Mouse (Mus musculus) right cerebral cortex, postnatal 25 days (tissue): ENCODE data around the gene Atp2c1.

Experiments
- DNase-seq: peaks from one replicate; pipeline ENCODE4 v3.0.0; 2022

Gene Atp2c1

DNA sequence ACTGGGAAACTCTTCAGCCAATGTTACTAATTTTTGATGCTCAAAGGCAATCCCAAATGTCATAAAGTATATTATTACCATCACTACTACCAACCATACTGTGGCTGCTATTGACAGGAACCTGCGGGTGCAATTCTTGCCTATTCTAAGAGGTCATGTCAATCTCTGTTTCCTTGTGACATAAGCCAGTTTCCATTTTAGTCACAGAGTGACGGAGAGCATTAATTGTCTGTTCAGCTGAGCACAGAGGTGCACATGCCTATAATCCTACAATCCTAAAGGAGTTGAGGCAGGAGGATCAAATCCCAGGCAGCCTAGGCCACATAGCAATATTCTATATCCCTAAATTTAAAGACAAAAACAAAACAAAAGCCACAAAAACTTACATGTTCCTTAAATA, 164.9 kb downstream of the Atp2c1 start:
- DNase-seq, result no peak
